Mouse (Mus musculus) c-Kit-positive CD71-positive TER-119-positive erythroid progenitor cells, embryonic 14.5 days (primary cell): ENCODE results near the gene Ceacam14.

Source experiments
- DNase-seq: peaks from one replicate; pipeline ENCODE4 v3.0.0-alpha.2; 2013; ENCODE audit warnings: low spot score

The Ceacam14 gene

GRCm38 (mm10) chr7:17812333-17812732 lies at the start of gene Ceacam14:
Ceacam14 (plus strand) TSS chr7:17812633.
- DNase-seq: no peak
